ENCODE assay signal across 15 mouse cellular contexts in the genomic region with DNA sequence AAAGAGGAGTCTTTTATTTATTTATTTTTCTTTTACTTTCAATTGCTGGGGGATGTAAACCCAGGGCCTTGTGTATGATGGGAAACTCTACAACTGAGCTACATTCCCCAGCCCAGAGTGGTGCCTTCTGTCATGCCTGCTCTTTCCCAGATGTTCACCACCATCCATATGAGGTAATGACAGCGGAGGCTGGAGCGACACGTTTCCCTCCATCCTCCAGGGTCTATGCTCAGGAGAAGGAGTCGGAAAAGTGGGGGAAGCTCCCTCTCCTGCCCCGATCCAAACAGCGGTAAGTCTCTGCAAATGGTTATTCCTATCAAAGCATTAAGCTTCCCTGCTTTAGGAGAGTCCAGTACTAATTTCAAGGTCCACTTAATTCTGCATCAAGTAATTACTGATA.
DNase-seq lines count a peak whose midpoint lies in the region; ATAC-seq and TF ChIP-seq lines count a peak whose summit lies in the region.
"Had no signal": no experiment of that assay in that cellular context is flagged by ENCODE, and none has a peak within 500 bp of the region (broad histone marks: within the 10 kb centered on the region; RNA-seq: fewer than 3 reads in every experiment).

No protein-coding gene starts in this region.

- H3K4me2 ChIP-seq in kidney, postnatal 0 days (ENCODE audit: low read length), result peak overlapping the region; percentile 24
- peak overlapping the region; percentile 28; the same call in 1 of the 2 replicates for H3K4me2 ChIP-seq in forebrain, embryonic 13.5 days
- no peak overlapping the region for H3K4me2 ChIP-seq in hindbrain, embryonic 14.5 days (replicated peaks)
- no peak overlapping the region for H3K4me2 ChIP-seq in midbrain, embryonic 14.5 days (ENCODE audit: low read length)
- H3K4me2 ChIP-seq: embryonic facial prominence, embryonic 12.5 days; liver, embryonic 13.5 days had no signal

- H3K36me3 ChIP-seq in kidney, postnatal 0 days (ENCODE audit: insufficient read depth, low read length), result no peaks in the 10 kb centered on the region
- H3K36me3 ChIP-seq in forebrain, embryonic 13.5 days (ENCODE audit: poor library complexity, severe bottlenecking), result no peaks in the 10 kb centered on the region
- no peaks in the 10 kb centered on the region for H3K36me3 ChIP-seq in hindbrain, embryonic 14.5 days (replicated peaks; ENCODE audit: control insufficient read depth, insufficient read depth)
- no peaks in the 10 kb centered on the region for H3K36me3 ChIP-seq in midbrain, embryonic 14.5 days (ENCODE audit: control insufficient read depth, insufficient read depth, low read length)
- H3K36me3 ChIP-seq: embryonic facial prominence, embryonic 12.5 days; liver, embryonic 13.5 days had no signal

- no peak overlapping the region for H3K27ac ChIP-seq in kidney, postnatal 0 days
- peak overlapping the region; percentile 80 for H3K27ac ChIP-seq in forebrain, embryonic 13.5 days
- H3K27ac ChIP-seq in hindbrain, embryonic 14.5 days, result peak overlapping the region; percentile 78
- H3K27ac ChIP-seq in midbrain, embryonic 14.5 days (replicated peaks; ENCODE audit: low read depth, low read length), result peak overlapping the region; percentile 72
- H3K27ac ChIP-seq: heart, adult 2 months; liver, embryonic 13.5 days had no signal

- peak; percentile 19 for DNase-seq in kidney, postnatal 0 days (ENCODE audit: low spot score)
- no peak for DNase-seq in kidney, adult 8-10 months
- DNase-seq in hindbrain, embryonic 14.5 days (ENCODE audit: low spot score), result no peak
- DNase-seq in midbrain, embryonic 14.5 days, result no peak
- DNase-seq in adrenal gland, postnatal 10 days, result no peak
- DNase-seq in urinary bladder, postnatal 10 days (ENCODE audit: low spot score), result no peak
- DNase-seq in left cerebral cortex, adult 11 months (ENCODE audit: low spot score), result no peak
- DNase-seq: heart, adult 2 months; heart, postnatal 14 days; kidney, adult 11 months; liver, embryonic 13.5 days; lung, postnatal 10 days; spleen, adult 18-20 months had no signal

- H3K4me3 ChIP-seq in kidney, postnatal 0 days (replicated peaks; ENCODE audit: low read depth, low read length), result no peak overlapping the region
- H3K4me3 ChIP-seq in forebrain, embryonic 13.5 days, result no peak overlapping the region
- no peak overlapping the region for H3K4me3 ChIP-seq in hindbrain, embryonic 14.5 days (replicated peaks; ENCODE audit: low read length)
- no peak overlapping the region for H3K4me3 ChIP-seq in midbrain, embryonic 14.5 days (replicated peaks; ENCODE audit: low read depth, low read length)
- H3K4me3 ChIP-seq: embryonic facial prominence, embryonic 12.5 days; heart, adult 2 months; liver, embryonic 13.5 days had no signal

- no peak for TF ChIP-seq CTCF in kidney, postnatal 0 days (IDR thresholded peaks at IDR 0.05; ENCODE audit: low read depth)

- no peaks in the 10 kb centered on the region for H3K27me3 ChIP-seq in kidney, postnatal 0 days (ENCODE audit: insufficient read depth, low read length)
- no peaks in the 10 kb centered on the region for H3K27me3 ChIP-seq in forebrain, embryonic 13.5 days
- no peaks in the 10 kb centered on the region for H3K27me3 ChIP-seq in hindbrain, embryonic 14.5 days (ENCODE audit: control insufficient read depth, insufficient read depth, low read length)
- H3K27me3 ChIP-seq in midbrain, embryonic 14.5 days (ENCODE audit: control insufficient read depth, insufficient read depth, low read length), result no peaks in the 10 kb centered on the region
- H3K27me3 ChIP-seq: embryonic facial prominence, embryonic 12.5 days had no signal

- no peak overlapping the region for H3K9ac ChIP-seq in kidney, postnatal 0 days (ENCODE audit: low read depth, low read length)
- H3K9ac ChIP-seq in forebrain, embryonic 13.5 days, result no peak overlapping the region
- H3K9ac ChIP-seq in hindbrain, embryonic 14.5 days, result no peak overlapping the region
- no peak overlapping the region for H3K9ac ChIP-seq in midbrain, embryonic 14.5 days (replicated peaks; ENCODE audit: low read length)
- H3K9ac ChIP-seq: embryonic facial prominence, embryonic 12.5 days; liver, embryonic 13.5 days had no signal

- WGBS in kidney, postnatal 0 days, result 44% methylated on average over 6 of the region's 6 CpGs
- WGBS in forebrain, embryonic 13.5 days, result 80% methylated on average over 6 of the region's 6 CpGs
- WGBS in hindbrain, embryonic 14.5 days, result 49% methylated on average over 6 of the region's 6 CpGs
- WGBS in midbrain, embryonic 14.5 days, result 72% methylated on average over 6 of the region's 6 CpGs

- ATAC-seq in kidney, postnatal 0 days (replicated peaks; ENCODE audit: low FRiP score, low read depth), result no peak; the same call in 1 of the 2 replicates
- peak; percentile 57 for ATAC-seq in forebrain, embryonic 13.5 days
- ATAC-seq in hindbrain, embryonic 14.5 days (ENCODE audit: low FRiP score), result peak; percentile 61
- ATAC-seq in midbrain, embryonic 14.5 days (ENCODE audit: low FRiP score, low TSS enrichment), result 0 out of 2 replicates have a peak, but pooled peaks have one; percentile 17

- H3K9me3 ChIP-seq in kidney, postnatal 0 days (replicated peaks; ENCODE audit: low read length), result no peaks in the 10 kb centered on the region; the same call in 1 of the 2 replicates
- H3K9me3 ChIP-seq in forebrain, embryonic 13.5 days (replicated peaks), result no peaks in the 10 kb centered on the region; the same call in 1 of the 2 replicates
- no peaks in the 10 kb centered on the region for H3K9me3 ChIP-seq in hindbrain, embryonic 14.5 days (ENCODE audit: control insufficient read depth, low read length)
- H3K9me3 ChIP-seq in midbrain, embryonic 14.5 days (ENCODE audit: control insufficient read depth, low read length), result no peaks in the 10 kb centered on the region
- H3K9me3 ChIP-seq: embryonic facial prominence, embryonic 12.5 days; liver, embryonic 13.5 days had no signal

- H3K4me1 ChIP-seq in kidney, postnatal 0 days (replicated peaks; ENCODE audit: insufficient read depth, low read length), result peaks cover 5% of the 10 kb centered on the region; the same call in 1 of the 2 replicates
- H3K4me1 ChIP-seq in forebrain, embryonic 13.5 days, result peaks cover 40% of the 10 kb centered on the region
- H3K4me1 ChIP-seq in hindbrain, embryonic 14.5 days (replicated peaks; ENCODE audit: control insufficient read depth, insufficient read depth, low read length), result peaks cover 43% of the 10 kb centered on the region
- H3K4me1 ChIP-seq in midbrain, embryonic 14.5 days (ENCODE audit: control insufficient read depth, insufficient read depth, low read length), result peaks cover 29% of the 10 kb centered on the region
- H3K4me1 ChIP-seq: liver, embryonic 13.5 days had no signal

Comparison
In these comparisons a context has a peak if more than half of its experiments do, and no peak if none do; other contexts are left out.
1. H3K4me2 ChIP-seq: peak in kidney, postnatal 0 days (single experiment) and forebrain, embryonic 13.5 days (single experiment); none in hindbrain, embryonic 14.5 days (single experiment) and midbrain, embryonic 14.5 days (single experiment).